Mouse (Mus musculus) liver, adult (tissue): ENCODE measurements at regions not wholly inside any gene's neighbourhood (a gene's known extent, or its start where the extent isn't known, plus 50 kb on each side); places are given as distances from the start of the nearest gene placed in this dataset.

Experiments used
- GATA4 ChIP-seq: IDR thresholded peaks from 2 replicates; pipeline ENCODE4 v1.6.1; 2014; ENCODE audit warnings: mild to moderate bottlenecking, low read length; ENCODE audit not compliant: insufficient replicate concordance

DNA sequence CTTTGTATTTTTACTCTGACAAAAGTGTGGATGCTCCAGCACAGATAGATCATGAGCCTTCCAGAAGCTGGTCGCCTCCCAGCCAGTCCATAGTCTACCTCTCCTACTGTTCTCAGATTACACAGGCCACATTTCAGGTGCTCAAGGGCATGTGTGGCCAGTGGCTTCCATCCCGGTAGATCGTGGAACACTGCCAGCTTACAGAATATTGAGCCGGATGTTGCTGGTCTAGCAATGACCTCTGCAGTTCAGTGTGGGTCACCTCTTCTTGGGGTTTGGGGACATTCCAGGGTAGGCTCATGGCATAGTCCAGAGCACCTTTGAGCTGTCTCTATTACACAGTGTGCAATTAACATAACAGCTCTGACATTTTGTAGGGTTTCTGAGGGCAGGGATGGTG, 342.2 kb downstream of the 3100002H09Rik start:
- no peak for TF ChIP-seq GATA4

- no peak for TF ChIP-seq GATA4
Observed at GRCm38 (mm10) chr4:124266573-124266972, 344.0 kb downstream of the 3100002H09Rik start.

DNA sequence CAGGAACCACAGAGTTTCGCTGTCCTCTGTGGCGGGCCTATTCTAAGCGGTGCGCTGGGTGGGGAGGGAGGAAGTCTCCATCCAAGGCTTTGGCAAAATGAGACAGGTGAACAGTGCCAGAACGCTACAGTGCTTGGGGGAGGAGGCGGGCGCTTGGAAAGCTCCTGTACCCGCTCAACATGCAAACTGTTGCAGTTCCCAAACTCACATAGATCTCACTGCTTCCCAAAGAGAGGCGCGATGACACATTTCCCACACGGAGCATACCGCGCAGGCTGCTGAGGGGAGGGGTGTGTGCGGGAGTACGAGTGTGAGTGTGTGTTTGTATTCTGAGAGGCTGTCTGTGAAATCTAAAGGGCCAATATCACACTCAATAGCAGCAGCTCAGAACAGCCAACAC, 345.1 kb downstream of the 3100002H09Rik start:
- no peak for TF ChIP-seq GATA4

DNA sequence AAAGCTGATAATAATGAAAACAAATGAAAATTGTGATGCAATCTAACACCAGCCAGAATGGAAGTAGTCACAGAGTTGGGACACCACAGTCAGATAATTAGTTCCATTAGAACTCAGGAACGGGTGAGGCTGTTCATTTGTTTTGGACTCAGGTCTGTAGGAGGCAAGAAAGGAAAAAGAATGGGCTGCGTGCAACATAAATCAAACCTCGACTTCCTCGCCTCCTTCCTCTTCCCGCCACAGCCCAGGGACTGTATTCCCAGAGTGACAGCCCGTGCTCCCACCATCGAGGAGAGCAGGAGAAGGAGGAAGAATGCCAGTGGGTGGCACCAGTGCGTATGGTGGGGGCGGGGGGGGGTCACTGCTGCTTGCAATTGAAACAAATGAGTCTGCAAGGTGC, 339.2 kb upstream of the 4930535I16Rik start:
- TF ChIP-seq GATA4: no peak

GRCm38 (mm10) chr4:124256515-124256914, 338.7 kb upstream of the 4930535I16Rik start:
- no peak for TF ChIP-seq GATA4

- TF ChIP-seq GATA4: no peak
Observed at GRCm38 (mm10) chr4:124255183-124255543, 337.3 kb upstream of the 4930535I16Rik start.

- TF ChIP-seq GATA4: no peak
Observed at GRCm38 (mm10) chr4:124254446-124255182, 336.8 kb upstream of the 4930535I16Rik start.

DNA sequence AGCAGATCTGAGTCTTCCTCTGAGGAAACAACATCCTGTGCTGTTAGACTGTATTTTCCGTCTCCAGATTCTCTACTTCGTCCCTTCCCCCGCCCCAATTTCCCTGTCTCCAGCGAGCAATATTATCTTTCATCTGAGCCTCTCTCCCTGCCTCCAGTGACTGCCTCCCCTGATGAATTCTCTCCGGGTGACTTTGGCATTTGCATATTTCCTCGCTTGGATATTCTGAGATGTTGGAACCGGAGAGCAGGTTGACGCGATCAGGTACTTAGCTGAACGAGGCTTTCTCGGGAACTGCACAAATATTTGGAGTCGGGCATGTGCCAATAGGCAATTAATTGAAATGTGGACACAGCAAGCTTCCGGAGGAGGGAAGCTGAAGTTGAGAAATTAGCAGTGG, 323.8 kb upstream of the 4930535I16Rik start:
- no peak for TF ChIP-seq GATA4

- TF ChIP-seq GATA4: no peak
Observed at GRCm38 (mm10) chr4:124236476-124236875, 318.7 kb upstream of the 4930535I16Rik start.

- no peak for TF ChIP-seq GATA4
Observed at GRCm38 (mm10) chr4:124228537-124228936, 310.7 kb upstream of the 4930535I16Rik start.

DNA sequence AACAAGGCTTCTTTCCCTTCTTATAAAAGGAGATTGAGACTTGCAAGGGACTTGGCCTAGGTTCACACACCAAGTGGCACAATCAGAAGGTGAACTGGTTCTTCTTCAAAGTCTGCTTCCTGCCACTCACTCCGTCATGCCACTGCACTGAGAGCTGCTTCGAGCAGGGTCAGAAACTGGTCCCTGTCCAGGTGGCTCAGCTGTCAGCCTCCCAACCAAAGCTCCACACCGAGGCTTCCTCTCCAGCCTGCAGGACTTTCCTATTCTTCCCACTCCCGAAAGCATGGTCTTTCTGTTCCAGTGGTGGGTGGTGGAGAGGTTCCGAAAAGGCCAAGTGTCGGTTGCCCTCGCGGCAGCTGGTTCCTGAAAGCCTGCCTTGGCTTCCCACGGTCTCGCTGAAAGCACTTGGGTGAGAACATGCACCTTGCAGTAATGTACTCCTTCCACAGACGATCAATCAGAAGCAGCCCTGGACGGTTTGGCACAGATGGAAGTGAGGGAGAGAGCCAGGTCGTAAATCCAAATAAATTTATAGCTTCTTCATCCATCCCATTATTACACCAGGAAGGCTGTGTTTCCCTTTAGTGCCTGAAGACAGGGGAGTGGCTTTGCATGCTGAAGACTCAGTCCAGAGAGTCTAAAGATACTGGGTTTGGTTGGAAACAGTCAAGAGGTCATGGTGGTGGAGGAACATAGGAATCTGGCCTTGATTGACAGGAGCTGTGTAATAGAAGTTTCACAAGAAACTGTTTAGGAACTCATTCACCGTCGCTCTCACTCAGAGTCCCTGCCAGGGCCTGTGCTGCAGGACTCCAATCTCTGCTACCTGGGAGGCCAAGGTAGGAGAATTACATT, 306.1 kb upstream of the 4930535I16Rik start:
- TF ChIP-seq GATA4: no peak

DNA sequence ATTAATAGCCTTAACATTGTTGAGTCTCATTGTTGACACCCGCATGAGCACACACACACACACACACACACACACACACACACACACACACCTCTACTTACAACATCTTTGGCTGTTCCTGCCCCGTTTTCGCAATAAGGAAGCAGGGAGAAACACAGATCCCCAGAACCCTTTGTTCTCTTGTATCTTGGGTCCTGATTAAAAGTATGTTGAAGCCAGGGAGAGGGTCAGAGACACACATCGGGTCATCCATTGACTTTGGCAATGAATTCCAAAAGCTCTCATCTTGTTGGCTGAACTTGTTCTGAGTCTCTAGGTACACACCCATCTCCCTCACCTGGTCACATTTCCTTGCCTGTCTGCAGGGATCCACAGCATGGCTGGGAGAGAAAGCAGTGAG, 303.9 kb upstream of the 4930535I16Rik start:
- TF ChIP-seq GATA4: no peak

GRCm38 (mm10) chr4:124217206-124217605, 299.4 kb upstream of the 4930535I16Rik start:
- TF ChIP-seq GATA4: no peak

- TF ChIP-seq GATA4: no peak
Observed at GRCm38 (mm10) chr4:124216351-124216750, 298.5 kb upstream of the 4930535I16Rik start.

GRCm38 (mm10) chr4:124215077-124215476, 297.3 kb upstream of the 4930535I16Rik start:
- TF ChIP-seq GATA4: no peak

GRCm38 (mm10) chr4:124210103-124210502, 292.3 kb upstream of the 4930535I16Rik start:
- no peak for TF ChIP-seq GATA4
